Mouse (Mus musculus) cerebellum, postnatal 4 days (tissue): ENCODE results near the gene Stap1.

Experiments
- DNase-seq, 2 experiments: peaks; one replicate each; pipeline ENCODE4 v3.0.0; 2022; ENCODE audit warnings: low spot score in 2 of 2, mixed read lengths in 1 of 2

Gene Stap1

DNA sequence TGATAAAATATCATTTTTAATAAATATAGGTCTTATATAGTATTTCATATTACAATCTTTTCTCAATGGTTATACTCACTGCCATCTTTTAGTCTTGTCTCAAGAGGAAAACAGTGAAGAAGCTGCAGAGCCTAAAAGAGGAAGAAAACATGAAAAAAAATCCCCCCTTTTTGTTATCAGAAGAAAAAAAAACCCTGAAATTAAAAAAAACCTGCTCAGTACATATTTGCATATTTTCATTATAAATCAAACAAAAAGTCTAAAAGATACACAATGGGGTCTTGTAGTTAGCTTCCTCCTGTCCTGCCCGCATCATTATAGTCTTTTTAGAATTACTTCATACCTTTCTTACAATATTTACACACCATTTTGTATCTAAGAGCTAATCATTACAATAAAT lies 57.2 kb downstream of the Stap1 start:
- no peak for DNase-seq

GRCm38 (mm10) chr5:86129828-86130227 lies 58.3 kb downstream of the Stap1 start:
- no peak for DNase-seq
